Mouse (Mus musculus) midbrain, embryonic 14.5 days (tissue): Measurements from ENCODE around the gene Tmem262. TPM values are rescaled to one million over a fixed set of nuclear protein-coding genes. Genes with fewer than 3 reads are reported as not detected.
A peak's percentile ranks its signal among the peaks of the same experiment; 100 is the strongest.
"Not testable (repeated sequence)": the region's sequence is repeated elsewhere in the genome, so short reads cannot be mapped to it uniquely, and the experiment has no call there.

Experiments
- ATAC-seq: fragments of 200-750 bp; cut with Nextera tagmentation; 2 replicates; pipeline ENCODE4 v1.8.0; 2017; ENCODE audit warnings: moderate number of reproducible peaks, moderate library complexity; ENCODE audit not compliant: low FRiP score, low TSS enrichment
- DNase-seq: peaks from one replicate; pipeline ENCODE4 v3.0.0-alpha.2; 2015
- H3K27ac ChIP-seq: fragments of 300-500 bp; sonication (generic); replicated peaks from 2 replicates; pipeline ENCODE4 v1.5.1; 2014; ENCODE audit warnings: mild to moderate bottlenecking, low read depth, low read length, moderate library complexity
- H3K27me3 ChIP-seq: fragments of 300-500 bp; sonication (generic); 2 replicates; pipeline ENCODE4 v1.6.1; 2014; ENCODE audit warnings: low read length, control low read depth, mixed read lengths; ENCODE audit not compliant: control insufficient read depth, insufficient read depth
- H3K36me3 ChIP-seq: fragments of 300-500 bp; sonication (generic); 2 replicates; pipeline ENCODE4 v1.6.1; 2014; ENCODE audit warnings: low read length, control low read depth; ENCODE audit not compliant: control insufficient read depth, insufficient read depth
- H3K4me1 ChIP-seq: fragments of 300-500 bp; sonication (generic); 2 replicates; pipeline ENCODE4 v1.6.1; 2014; ENCODE audit warnings: mild to moderate bottlenecking, antibody characterized with exemption, low read length, control low read depth; ENCODE audit not compliant: control insufficient read depth, insufficient read depth
- H3K4me2 ChIP-seq: fragments of 300-500 bp; sonication (generic); 2 replicates; pipeline ENCODE4 v1.6.1; 2014; ENCODE audit warnings: mild to moderate bottlenecking, low read length, moderate library complexity
- H3K4me3 ChIP-seq: fragments of 300-500 bp; sonication (generic); replicated peaks from 2 replicates; pipeline ENCODE4 v1.5.1; 2014; ENCODE audit warnings: low read depth, low read length
- H3K9ac ChIP-seq: fragments of 300-500 bp; sonication (generic); replicated peaks from 2 replicates; pipeline ENCODE4 v1.6.1; 2014; ENCODE audit warnings: mild to moderate bottlenecking, low read length, moderate library complexity
- H3K9me3 ChIP-seq: fragments of 300-500 bp; sonication (generic); 2 replicates; pipeline ENCODE4 v1.6.1; 2016; ENCODE audit warnings: low read length, control low read depth, mixed read lengths; ENCODE audit not compliant: control insufficient read depth
- WGBS: fragments of 180-500 bp; shearing (Covaris S2); extraction: QIAGEN DNeasy Blood & Tissue Kit; methylation state at CpG from one replicate; pipeline ENCODE4 v1.1.7; 2014; 5-methylcytosine and 5-hydroxymethylcytosine counted together
- polyA plus RNA-seq: library from polyadenylated mRNA; unstranded; fragments of >200 nt; fragmentation: Nextera tagmentation; extraction: Ambion mirVana; gene quantifications from 2 replicates; pipeline ENCODE4 v1.2.1, GENCODE M21; 2014

Gene Tmem262
- not detected in 2 replicates for polyA plus RNA-seq

GRCm38 (mm10) chr19:6079983-6080480, at the start of gene Tmem262:
Tmem262 (plus strand) TSS chr19:6080033.
- no peak within 1 kb of the TSS for H3K9ac ChIP-seq
- no peak within 1 kb of the TSS for H3K4me2 ChIP-seq
- ATAC-seq: no peak
- H3K4me1 ChIP-seq: peaks cover 17% of the 10 kb centered on the region
- H3K27ac ChIP-seq: no peak within 1 kb of the TSS
- no peaks in the 10 kb centered on the region for H3K9me3 ChIP-seq
- no peak for DNase-seq
- H3K36me3 ChIP-seq: peaks cover 27% of the 10 kb centered on the region
- WGBS: 96% methylated on average over 12 of the region's 12 CpGs
- no peaks in the 10 kb centered on the region for H3K27me3 ChIP-seq
- no peak within 1 kb of the TSS for H3K4me3 ChIP-seq

- WGBS: 75% methylated on average over 14 of the region's 14 CpGs
- Histone ChIP-seq H3K27me3 (no peaks in the 10 kb centered on the region), H3K4me1 (no peaks in the 10 kb centered on the region), H3K4me2 (no peak overlapping the region), H3K9me3 (no peaks in the 10 kb centered on the region), H3K4me3 (no peak overlapping the region), H3K36me3 (no peaks in the 10 kb centered on the region), H3K9ac (no peak overlapping the region), H3K27ac (no peak overlapping the region)
- DNase-seq: no peak
- ATAC-seq: no peak
Measured at GRCm38 (mm10) chr19:6030520-6031280, 49.1 kb upstream of the Tmem262 start.

GRCm38 (mm10) chr19:6035966-6036585, 43.8 kb upstream of the Tmem262 start:
- no peak overlapping the region for H3K4me2 ChIP-seq
- H3K27me3 ChIP-seq: no peaks in the 10 kb centered on the region
- DNase-seq (no peak), ATAC-seq (no peak)
- no peaks in the 10 kb centered on the region for H3K36me3 ChIP-seq
- no peak overlapping the region for H3K4me3 ChIP-seq
- 83% methylated on average over 9 of the region's 9 CpGs for WGBS
- no peak overlapping the region for H3K27ac ChIP-seq
- H3K9ac ChIP-seq: no peak overlapping the region
- no peaks in the 10 kb centered on the region for H3K9me3 ChIP-seq
- H3K4me1 ChIP-seq: no peaks in the 10 kb centered on the region

GRCm38 (mm10) chr19:6037695-6038094, 42.1 kb upstream of the Tmem262 start:
- Histone ChIP-seq H3K4me2 (no peak overlapping the region), H3K4me3 (no peak overlapping the region), H3K4me1 (no peaks in the 10 kb centered on the region), H3K27ac (no peak overlapping the region), H3K36me3 (no peaks in the 10 kb centered on the region), H3K27me3 (no peaks in the 10 kb centered on the region), H3K9me3 (no peaks in the 10 kb centered on the region), H3K9ac (no peak overlapping the region)
- DNase-seq (no peak), ATAC-seq (no peak)

GRCm38 (mm10) chr19:6038326-6038725, 41.5 kb upstream of the Tmem262 start:
- H3K4me2 ChIP-seq: no peak overlapping the region
- no peak overlapping the region for H3K27ac ChIP-seq
- H3K9me3 ChIP-seq: no peaks in the 10 kb centered on the region
- WGBS: 84% methylated on average over 7 of the region's 7 CpGs
- H3K36me3 ChIP-seq: no peaks in the 10 kb centered on the region
- DNase-seq (no peak), ATAC-seq (no peak)
- no peaks in the 10 kb centered on the region for H3K4me1 ChIP-seq
- H3K9ac ChIP-seq: no peak overlapping the region
- H3K4me3 ChIP-seq: no peak overlapping the region
- H3K27me3 ChIP-seq: no peaks in the 10 kb centered on the region

GRCm38 (mm10) chr19:6040002-6040401, 39.8 kb upstream of the Tmem262 start:
- no peaks in the 10 kb centered on the region for H3K27me3 ChIP-seq
- no peak overlapping the region for H3K4me3 ChIP-seq
- no peak overlapping the region for H3K27ac ChIP-seq
- no peak overlapping the region for H3K9ac ChIP-seq
- no peaks in the 10 kb centered on the region for H3K9me3 ChIP-seq
- DNase-seq: no peak
- H3K4me2 ChIP-seq: no peak overlapping the region
- no peaks in the 10 kb centered on the region for H3K36me3 ChIP-seq
- ATAC-seq: no peak
- peaks cover 1% of the 10 kb centered on the region for H3K4me1 ChIP-seq

- H3K9me3 ChIP-seq: no peaks in the 10 kb centered on the region
- no peaks in the 10 kb centered on the region for H3K36me3 ChIP-seq
- H3K9ac ChIP-seq: no peak overlapping the region; the same call in 1 of the 2 replicates
- H3K4me2 ChIP-seq: no peak overlapping the region
- WGBS: 83% methylated on average over 9 of the region's 9 CpGs
- no peak overlapping the region for H3K4me3 ChIP-seq
- H3K4me1 ChIP-seq: peaks cover 8% of the 10 kb centered on the region
- ATAC-seq (no peak), DNase-seq (no peak)
- no peak overlapping the region for H3K27ac ChIP-seq
- H3K27me3 ChIP-seq: no peaks in the 10 kb centered on the region
Measured at GRCm38 (mm10) chr19:6042293-6042692, 37.5 kb upstream of the Tmem262 start.

GRCm38 (mm10) chr19:6044102-6044501, 35.7 kb upstream of the Tmem262 start:
- H3K4me1 ChIP-seq: peaks cover 18% of the 10 kb centered on the region
- not testable (repeated sequence) for H3K9me3 ChIP-seq, H3K27ac ChIP-seq, H3K9ac ChIP-seq, H3K27me3 ChIP-seq, H3K4me2 ChIP-seq, ATAC-seq, H3K4me3 ChIP-seq
- peak; percentile 72 for DNase-seq
- peaks cover 10% of the 10 kb centered on the region for H3K36me3 ChIP-seq
- WGBS: 65% methylated on average over 4 of the region's 4 CpGs
